Mouse (Mus musculus) right cerebral cortex, adult 18-20 months (tissue): Measurements from ENCODE around the gene Rab30.

Source experiments
- DNase-seq: peaks from one replicate; pipeline ENCODE4 v3.0.0; 2022; ENCODE audit warnings: mixed read lengths

The Rab30 gene

DNA sequence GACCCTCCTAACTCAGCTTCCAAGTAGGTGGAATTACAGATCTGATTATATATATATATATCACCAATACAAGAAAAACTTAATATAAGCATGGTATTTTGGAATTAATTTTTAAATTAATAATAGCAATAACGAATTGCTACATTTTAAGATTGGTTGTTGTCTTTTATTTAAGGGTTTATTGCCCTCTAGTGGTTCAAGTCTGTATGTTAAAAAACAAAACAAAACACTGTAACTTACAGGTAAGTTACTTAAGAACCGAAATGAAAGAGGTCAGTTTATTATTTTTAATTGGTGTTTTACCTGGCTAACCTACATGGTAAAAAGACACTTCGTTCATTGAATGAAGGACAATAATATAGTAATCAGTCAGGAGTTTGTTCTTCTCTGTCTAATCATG, 128.8 kb downstream of the Rab30 start:
- no peak for DNase-seq

GRCm38 (mm10) chr7:92871596-92871995, 130.2 kb downstream of the Rab30 start:
- no peak for DNase-seq

- peak; percentile 90 for DNase-seq
Observed at GRCm38 (mm10) chr7:92874116-92874675, 132.8 kb downstream of the Rab30 start, which contains the start of the genes Ddias and Prcp. TSS of gene Ddias (minus strand) at chr7:92874247. TSS of gene Prcp (plus strand) at chr7:92874470.

DNA sequence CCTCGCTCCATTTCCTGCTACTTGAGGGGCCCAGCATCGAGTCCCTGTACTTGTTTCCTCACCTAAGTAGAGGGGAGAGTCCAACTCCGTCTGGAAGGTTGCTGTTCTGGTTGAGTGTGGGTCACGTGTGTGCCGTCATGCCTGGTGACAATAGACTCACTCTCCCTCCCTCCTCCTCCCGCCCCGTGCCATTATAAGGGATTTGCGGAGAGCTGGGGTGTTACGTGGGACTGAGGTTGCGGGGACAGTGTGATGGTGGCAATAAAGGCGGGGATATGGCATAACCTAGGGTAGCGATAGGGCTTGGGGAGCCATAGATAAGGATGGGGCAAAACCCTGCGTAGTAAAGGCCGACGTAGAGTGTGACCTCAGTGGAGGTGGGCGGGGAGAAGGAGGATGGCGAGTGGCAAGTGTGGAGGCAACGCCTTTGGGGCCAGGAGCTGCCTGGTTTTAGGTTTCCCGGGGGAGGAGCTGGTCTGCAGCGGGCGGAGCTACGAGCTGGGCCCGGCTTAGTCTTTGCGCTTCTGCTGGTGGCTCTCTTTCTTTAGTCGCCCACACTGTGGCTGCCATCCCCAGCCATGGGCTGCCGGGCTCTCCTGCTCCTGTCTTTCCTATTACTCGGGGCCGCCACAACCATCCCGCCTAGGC, 133.5 kb downstream of the Rab30 start:
- peak; percentile 92 for DNase-seq

DNA sequence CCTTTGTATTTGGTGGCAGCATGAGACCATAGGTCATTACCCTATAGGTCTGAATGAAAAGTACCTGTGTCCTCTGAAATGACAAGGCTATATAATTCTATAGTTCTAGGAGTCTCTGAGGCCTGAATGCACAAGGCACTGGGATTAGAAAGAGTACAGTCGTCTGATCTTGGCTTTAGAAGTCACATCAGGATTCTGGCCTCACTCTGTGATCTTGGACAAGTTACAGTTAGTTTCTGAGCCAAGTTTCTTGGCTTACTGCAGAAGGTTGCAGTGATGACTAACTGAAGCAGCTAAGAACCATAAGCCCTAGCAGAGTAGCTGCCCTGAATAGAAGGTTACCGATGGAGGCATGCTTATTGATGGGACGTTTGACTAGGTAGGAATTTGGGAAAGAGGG, 134.7 kb downstream of the Rab30 start:
- no peak for DNase-seq

GRCm38 (mm10) chr7:92876538-92876937, 135.1 kb downstream of the Rab30 start:
- no peak for DNase-seq

- no peak for DNase-seq
Observed at GRCm38 (mm10) chr7:92878575-92879285, 137.3 kb downstream of the Rab30 start.

- DNase-seq: no peak
Observed at GRCm38 (mm10) chr7:92883850-92884716, 142.7 kb downstream of the Rab30 start.

DNA sequence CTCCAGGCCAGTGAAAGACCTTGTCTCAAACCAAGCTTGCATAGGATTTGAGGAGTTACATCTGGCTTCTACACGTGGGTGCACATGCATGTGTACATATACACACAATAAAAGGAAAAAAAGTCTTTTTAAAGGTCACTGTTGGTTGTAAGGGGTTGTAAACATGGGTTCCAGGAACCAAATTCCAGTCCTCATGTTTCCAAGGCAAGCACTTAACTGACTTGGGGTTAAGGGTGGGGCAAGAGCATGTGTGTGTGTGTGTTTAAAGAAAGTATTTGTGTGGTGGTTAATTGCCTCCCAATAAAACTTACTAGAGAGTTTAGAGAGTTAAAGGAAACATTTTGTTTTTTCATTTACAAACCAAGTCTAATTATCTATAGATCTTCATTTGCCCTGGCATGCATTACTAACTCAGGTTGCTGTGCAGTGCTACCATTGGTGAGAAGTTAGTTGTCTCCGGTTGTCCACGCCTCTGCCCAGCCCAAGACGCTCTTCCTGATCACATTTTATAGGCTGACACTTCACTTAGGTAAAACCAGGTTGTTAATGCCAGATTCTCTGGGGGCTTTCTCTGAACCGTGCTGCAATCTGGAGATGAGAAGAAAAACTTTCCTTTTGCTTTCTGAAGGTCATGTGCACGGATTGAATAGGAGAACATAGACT, 143.7 kb downstream of the Rab30 start:
- DNase-seq: no peak

- DNase-seq: no peak
Observed at GRCm38 (mm10) chr7:92886801-92887200, 145.4 kb downstream of the Rab30 start.

GRCm38 (mm10) chr7:92887230-92887629, 145.8 kb downstream of the Rab30 start:
- DNase-seq: no peak

DNA sequence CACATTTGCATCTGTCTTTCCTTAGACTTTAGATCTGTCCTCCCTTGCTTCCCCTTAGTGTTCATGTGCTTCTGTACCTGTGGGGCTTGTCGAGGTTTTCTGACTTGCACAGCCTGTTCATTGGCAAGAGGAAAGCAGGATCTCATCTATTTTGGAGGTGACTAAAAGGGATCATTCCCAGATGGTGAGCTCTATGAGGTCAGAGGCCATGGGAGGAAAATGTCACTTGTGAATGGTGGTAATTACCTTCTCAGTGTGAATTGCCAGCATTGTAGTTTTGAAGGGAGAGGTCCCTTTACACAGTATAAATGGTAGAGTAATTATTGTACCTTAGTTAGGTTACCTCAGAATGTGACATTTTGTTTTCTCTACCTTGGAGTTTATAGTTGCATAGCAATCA, 148.8 kb downstream of the Rab30 start:
- no peak for DNase-seq

DNA sequence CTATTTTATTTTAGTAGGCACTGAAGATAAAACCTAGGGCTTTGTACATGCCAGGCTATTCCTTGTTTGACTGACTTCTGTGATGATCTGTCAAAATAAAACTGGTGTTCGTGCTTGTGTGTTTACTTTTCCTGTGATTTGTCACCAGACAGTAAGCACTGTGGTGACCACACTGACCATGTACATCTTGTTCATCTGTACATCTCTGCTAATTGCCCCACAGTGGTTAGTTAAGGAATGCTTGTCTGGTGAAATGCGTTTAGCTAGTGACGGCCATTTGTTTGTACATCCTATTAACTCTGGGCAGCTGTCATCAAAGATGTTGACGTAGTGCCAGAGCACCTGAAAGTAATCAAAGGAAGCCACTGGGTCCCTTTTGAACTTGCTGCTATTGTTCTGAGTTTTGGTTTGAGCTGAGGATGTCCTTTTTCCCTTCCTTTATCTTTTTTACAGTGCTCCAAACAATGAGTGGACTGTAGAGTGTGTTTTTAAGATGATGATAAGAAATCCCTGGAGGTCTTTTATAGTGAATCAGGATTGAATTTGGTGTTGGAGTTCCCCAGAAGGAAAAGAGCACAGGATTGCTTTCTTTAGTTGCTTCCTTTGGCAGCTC, 149.3 kb downstream of the Rab30 start:
- DNase-seq: no peak

GRCm38 (mm10) chr7:92893478-92893877, 152.1 kb downstream of the Rab30 start:
- no peak for DNase-seq
